Mouse (Mus musculus): ENCODE measurements around the gene Gcnt4.

DNA sequence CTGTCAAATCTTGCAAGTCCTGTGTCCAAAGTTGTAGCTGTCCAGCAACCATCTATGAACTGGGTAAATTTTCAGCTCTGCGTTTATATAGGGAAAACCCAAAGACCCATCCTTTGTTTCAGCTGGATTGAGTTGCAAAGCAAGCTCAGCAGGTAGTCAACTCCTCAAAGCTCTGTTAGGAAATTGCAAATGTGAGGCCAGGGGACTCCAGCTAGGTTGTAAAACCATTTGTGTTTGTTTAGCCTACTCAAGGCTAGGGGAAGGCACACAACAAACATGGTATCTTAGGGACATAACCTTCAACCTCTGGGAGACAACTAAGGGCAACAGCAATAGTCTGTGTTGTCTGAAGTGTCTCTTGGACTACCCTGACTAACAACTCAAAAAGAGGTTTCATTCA, 40.0 kb upstream of the Gcnt4 start:
- TF ChIP-seq CTCF (IDR thresholded peaks at IDR 0.05; ENCODE audit: extremely low read depth, insufficient read depth, low read length) (no peak), POLR2A (IDR thresholded peaks at IDR 0.05; ENCODE audit: extremely low read depth, insufficient read depth, low read length) (no peak)

Measured in cortical plate, adult 2 months (tissue).